Mouse (Mus musculus): ENCODE measurements at regions not wholly inside any gene's neighbourhood (a gene's known extent, or its start where the extent isn't known, plus 50 kb on each side); places are given as distances from the start of the nearest gene placed in this dataset.

DNA sequence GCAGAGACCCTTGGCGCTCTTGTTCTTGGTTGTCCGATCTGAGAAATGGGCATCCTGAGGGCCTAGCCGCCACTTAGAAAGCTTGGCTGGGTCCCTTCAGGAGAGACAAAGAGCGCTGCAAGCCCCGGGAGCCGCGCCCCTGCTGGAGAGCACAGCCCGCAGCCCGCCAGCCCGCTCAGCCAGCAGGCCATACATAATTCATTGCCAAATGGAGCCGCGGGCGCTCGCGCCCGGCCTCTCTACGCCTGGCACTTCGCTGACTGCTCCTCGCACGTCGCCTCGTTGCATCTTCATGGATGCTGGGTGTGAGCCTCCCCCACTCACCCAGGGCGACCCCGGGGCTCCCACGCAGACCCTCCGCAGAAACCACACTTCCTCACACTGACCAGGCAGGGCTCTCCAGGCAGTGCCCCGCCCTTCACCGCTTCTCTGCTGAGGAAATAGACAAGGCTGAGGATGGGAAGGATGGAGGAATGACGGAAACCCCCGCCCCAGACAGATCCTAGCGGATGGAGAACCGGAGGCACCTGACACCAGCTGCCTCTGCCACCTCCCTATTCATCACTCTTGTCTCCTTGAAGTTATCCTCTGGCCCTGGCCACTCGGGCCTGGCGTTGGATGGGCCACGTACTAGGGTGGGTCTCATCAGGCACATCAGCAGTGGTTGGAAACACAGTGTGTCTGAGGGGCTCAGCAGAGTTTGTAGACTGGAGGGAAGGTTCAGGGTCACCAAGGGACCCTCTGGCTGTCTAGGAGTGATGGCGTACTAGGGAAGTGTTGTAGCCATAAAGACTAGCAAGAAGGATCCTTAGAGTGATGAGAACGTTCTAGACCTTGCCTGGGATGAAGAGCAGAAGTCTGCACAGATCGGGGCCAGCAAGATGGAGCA, 77.6 kb downstream of the 1700001O22Rik start:
- H3K4me3 ChIP-seq (replicated peaks): no peak overlapping the region
- H3K9me3 ChIP-seq (ENCODE audit: control insufficient read depth, low read length): no peaks in the 10 kb centered on the region
- TF ChIP-seq GATA1 (IDR thresholded peaks at IDR 0.05; ENCODE audit: low read length): no peak
- no peak for TF ChIP-seq TAL1 (IDR thresholded peaks at IDR 0.05; ENCODE audit: low read length)
- peaks cover 26% of the 10 kb centered on the region for H3K27me3 ChIP-seq (ENCODE audit: control insufficient read depth)
- no peaks in the 10 kb centered on the region; the same call in 1 of the 2 replicates for H3K4me1 ChIP-seq (ENCODE audit: control insufficient read depth)
- no peaks in the 10 kb centered on the region for H3K36me3 ChIP-seq (ENCODE audit: control insufficient read depth)

DNA sequence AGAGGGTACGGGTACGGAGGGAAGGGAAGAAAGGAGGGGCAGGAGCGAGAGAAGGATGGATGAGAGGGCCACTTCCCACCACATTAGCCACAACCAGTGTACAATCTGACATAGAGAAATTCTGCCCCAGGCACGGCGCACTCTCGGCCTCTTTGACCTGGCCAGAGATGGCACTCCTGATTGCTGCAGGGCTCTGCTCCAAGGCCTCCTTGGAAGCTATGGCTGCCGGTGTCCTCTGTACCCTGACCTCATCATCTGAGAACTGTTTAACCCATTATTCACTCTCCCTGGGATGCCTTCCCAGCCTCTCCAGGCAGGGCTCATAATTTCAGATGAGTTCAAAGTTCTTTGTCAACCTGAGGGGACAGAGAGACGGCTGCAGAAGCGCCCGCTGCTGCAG, 78.3 kb downstream of the 1700001O22Rik start:
- Histone ChIP-seq H3K36me3 (ENCODE audit: control insufficient read depth) (no peaks in the 10 kb centered on the region), H3K27me3 (ENCODE audit: control insufficient read depth) (peaks cover 28% of the 10 kb centered on the region), H3K4me3 (replicated peaks) (no peak overlapping the region), H3K4me1 (ENCODE audit: control insufficient read depth) (no peaks in the 10 kb centered on the region; the same call in 1 of the 2 replicates), H3K9me3 (ENCODE audit: control insufficient read depth, low read length) (no peaks in the 10 kb centered on the region)
- TF ChIP-seq GATA1 (IDR thresholded peaks at IDR 0.05; ENCODE audit: low read length): no peak
- TF ChIP-seq TAL1 (IDR thresholded peaks at IDR 0.05; ENCODE audit: low read length): no peak

GRCm38 (mm10) chr2:30724521-30724920, 78.9 kb downstream of the 1700001O22Rik start:
- H3K4me1 ChIP-seq (ENCODE audit: control insufficient read depth): no peaks in the 10 kb centered on the region; the same call in 1 of the 2 replicates
- no peak for TF ChIP-seq TAL1 (IDR thresholded peaks at IDR 0.05; ENCODE audit: low read length)
- TF ChIP-seq GATA1 (IDR thresholded peaks at IDR 0.05; ENCODE audit: low read length): no peak
- peaks cover 33% of the 10 kb centered on the region for H3K27me3 ChIP-seq (ENCODE audit: control insufficient read depth)
- no peaks in the 10 kb centered on the region for H3K9me3 ChIP-seq (ENCODE audit: control insufficient read depth, low read length)
- no peak overlapping the region for H3K4me3 ChIP-seq (replicated peaks)
- no peaks in the 10 kb centered on the region for H3K36me3 ChIP-seq (ENCODE audit: control insufficient read depth)

GRCm38 (mm10) chr2:30723059-30723587, 80.3 kb downstream of the 1700001O22Rik start:
- H3K4me1 ChIP-seq (ENCODE audit: control insufficient read depth): peaks cover 8% of the 10 kb centered on the region
- TF ChIP-seq GATA1 (IDR thresholded peaks at IDR 0.05; ENCODE audit: low read length) (no peak), TAL1 (IDR thresholded peaks at IDR 0.05; ENCODE audit: low read length) (no peak)

GRCm38 (mm10) chr2:30722263-30723050, 81.0 kb downstream of the 1700001O22Rik start:
- peaks cover 51% of the 10 kb centered on the region for H3K27me3 ChIP-seq (ENCODE audit: control insufficient read depth)
- H3K4me1 ChIP-seq (ENCODE audit: control insufficient read depth): peaks cover 12% of the 10 kb centered on the region
- H3K36me3 ChIP-seq (ENCODE audit: control insufficient read depth): no peaks in the 10 kb centered on the region
- H3K9me3 ChIP-seq (ENCODE audit: control insufficient read depth, low read length): no peaks in the 10 kb centered on the region
- TF ChIP-seq TAL1 (IDR thresholded peaks at IDR 0.05; ENCODE audit: low read length) (no peak), GATA1 (IDR thresholded peaks at IDR 0.05; ENCODE audit: low read length) (no peak)
- H3K4me3 ChIP-seq (replicated peaks): no peak overlapping the region

More at GRCm38 (mm10) chr2:30723059-30723587, 80.3 kb downstream of the 1700001O22Rik start:
- Histone ChIP-seq H3K9me3 (ENCODE audit: control insufficient read depth, low read length) (no peaks in the 10 kb centered on the region), H3K36me3 (ENCODE audit: control insufficient read depth) (no peaks in the 10 kb centered on the region), H3K4me3 (replicated peaks) (no peak overlapping the region), H3K27me3 (ENCODE audit: control insufficient read depth) (peaks cover 46% of the 10 kb centered on the region)

GRCm38 (mm10) chr2:30721473-30722262, 81.8 kb downstream of the 1700001O22Rik start:
- Histone ChIP-seq H3K9me3 (ENCODE audit: control insufficient read depth, low read length) (no peaks in the 10 kb centered on the region), H3K4me1 (ENCODE audit: control insufficient read depth) (peaks cover 16% of the 10 kb centered on the region), H3K36me3 (ENCODE audit: control insufficient read depth) (no peaks in the 10 kb centered on the region), H3K4me3 (replicated peaks) (no peak overlapping the region), H3K27me3 (ENCODE audit: control insufficient read depth) (peaks cover 56% of the 10 kb centered on the region)
- TF ChIP-seq TAL1 (IDR thresholded peaks at IDR 0.05; ENCODE audit: low read length) (no peak), GATA1 (IDR thresholded peaks at IDR 0.05; ENCODE audit: low read length) (no peak)

DNA sequence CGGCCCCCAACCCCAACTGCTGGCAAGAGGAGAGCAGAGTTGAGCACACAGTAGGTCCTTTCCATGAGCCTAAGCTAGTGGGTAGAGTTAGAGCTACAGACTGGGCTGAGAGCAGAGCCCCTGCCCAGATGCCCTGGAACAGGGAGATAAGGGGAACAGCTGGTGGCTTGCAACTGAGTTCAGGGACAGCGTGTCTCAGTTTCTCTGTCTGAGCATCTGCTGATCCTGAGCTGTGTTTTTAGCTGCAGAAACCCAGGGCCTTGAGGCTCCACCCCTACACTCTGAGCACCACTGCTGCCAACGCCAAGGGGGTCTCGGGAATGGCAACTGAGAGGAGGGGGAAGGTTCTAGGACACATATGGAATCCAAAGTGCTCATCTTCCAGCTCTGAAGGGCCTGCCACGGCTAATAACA, 82.4 kb downstream of the 1700001O22Rik start:
- Histone ChIP-seq H3K4me1 (ENCODE audit: control insufficient read depth) (peaks cover 16% of the 10 kb centered on the region), H3K9me3 (ENCODE audit: control insufficient read depth, low read length) (no peaks in the 10 kb centered on the region), H3K36me3 (ENCODE audit: control insufficient read depth) (no peaks in the 10 kb centered on the region), H3K4me3 (replicated peaks) (no peak overlapping the region), H3K27me3 (ENCODE audit: control insufficient read depth) (peaks cover 56% of the 10 kb centered on the region)
- TF ChIP-seq TAL1 (IDR thresholded peaks at IDR 0.05; ENCODE audit: low read length) (no peak), GATA1 (IDR thresholded peaks at IDR 0.05; ENCODE audit: low read length) (no peak)

DNA sequence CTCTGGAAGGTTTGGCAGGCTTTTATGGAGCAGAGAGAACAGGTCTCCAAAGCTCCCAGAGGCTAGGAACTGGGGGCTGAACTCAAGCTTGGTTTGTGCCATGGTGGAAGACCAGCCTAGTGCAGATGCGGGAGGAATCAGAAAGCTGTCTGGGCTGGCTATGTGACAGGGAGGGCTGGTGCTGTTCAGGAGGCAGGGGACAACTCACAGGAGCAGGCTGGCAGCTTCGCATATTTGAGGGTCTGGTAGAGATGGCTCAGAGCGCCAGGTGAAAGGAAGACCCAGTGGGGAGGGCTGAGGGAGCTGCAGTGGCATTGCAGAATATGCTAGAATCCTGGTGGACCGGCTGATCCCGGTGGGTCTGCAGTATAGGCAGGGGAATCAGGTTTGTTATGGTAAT, 83.2 kb downstream of the 1700001O22Rik start:
- H3K4me1 ChIP-seq (ENCODE audit: control insufficient read depth): peaks cover 16% of the 10 kb centered on the region
- no peak overlapping the region for H3K4me3 ChIP-seq (replicated peaks)
- H3K36me3 ChIP-seq (ENCODE audit: control insufficient read depth): no peaks in the 10 kb centered on the region
- no peaks in the 10 kb centered on the region for H3K9me3 ChIP-seq (ENCODE audit: control insufficient read depth, low read length)
- TF ChIP-seq TAL1 (IDR thresholded peaks at IDR 0.05; ENCODE audit: low read length) (no peak), GATA1 (IDR thresholded peaks at IDR 0.05; ENCODE audit: low read length) (no peak)
- peaks cover 55% of the 10 kb centered on the region for H3K27me3 ChIP-seq (ENCODE audit: control insufficient read depth)
